Mouse (Mus musculus): ENCODE results near the gene Zfhx2.

- TF ChIP-seq CTCF (IDR thresholded peaks at IDR 0.05; ENCODE audit: low read depth) (no peak), EP300 (optimal IDR thresholded peaks at IDR 0.05) (no peak)
Measured at GRCm38 (mm10) chr14:55065391-55065790, 26.7 kb downstream of the Zfhx2 start.
